Mouse (Mus musculus) urinary bladder, adult 18-20 months (tissue): ENCODE measurements at regions not wholly inside any gene's neighbourhood (a gene's known extent, or its start where the extent isn't known, plus 50 kb on each side); places are given as distances from the start of the nearest gene placed in this dataset.
A peak's percentile ranks its signal among the peaks of the same experiment; 100 is the strongest.

ENCODE experiments used
- DNase-seq, 2 experiments: peaks; one replicate each; pipeline ENCODE4 v3.0.0; 2022; ENCODE audit warnings: low spot score in 2 of 2, mixed read lengths in 2 of 2

- DNase-seq, result no peak
These were observed 266.8 kb downstream of the Tns1 start for GRCm38 (mm10) chr1:73857497-73857896.

- DNase-seq, result no peak
These were observed 267.4 kb downstream of the Tns1 start for GRCm38 (mm10) chr1:73856811-73857210.

- no peak for DNase-seq
These were observed 268.9 kb downstream of the Tns1 start for GRCm38 (mm10) chr1:73855306-73855705.

GRCm38 (mm10) chr1:73853851-73854250 is 270.4 kb downstream of the Tns1 start:
- DNase-seq, result no peak

- no peak for DNase-seq
These were observed 273.9 kb downstream of the Tns1 start for GRCm38 (mm10) chr1:73850173-73851014.

- DNase-seq, result no peak
These were observed 275.9 kb downstream of the Tns1 start for GRCm38 (mm10) chr1:73848370-73848769.

- DNase-seq, result no peak
These were observed 277.1 kb downstream of the Tns1 start for GRCm38 (mm10) chr1:73847126-73847525.

GRCm38 (mm10) chr1:73845115-73845514 is 279.1 kb downstream of the Tns1 start:
- no peak for DNase-seq

GRCm38 (mm10) chr1:73844574-73844973 is 279.7 kb downstream of the Tns1 start:
- no peak for DNase-seq

GRCm38 (mm10) chr1:73839351-73839750 is 284.9 kb downstream of the Tns1 start:
- DNase-seq, result no peak

- DNase-seq, result no peak
These were observed 287.6 kb downstream of the Tns1 start for GRCm38 (mm10) chr1:73836680-73837079.

GRCm38 (mm10) chr1:73834566-73834965 is 289.7 kb downstream of the Tns1 start:
- DNase-seq, result no peak

- no peak for DNase-seq
These were observed 293.6 kb downstream of the Tns1 start for GRCm38 (mm10) chr1:73830486-73831132.

- no peak for DNase-seq
These were observed 295.3 kb downstream of the Tns1 start for GRCm38 (mm10) chr1:73828996-73829395.

GRCm38 (mm10) chr1:73826243-73826930 is 297.9 kb downstream of the Tns1 start:
- DNase-seq, result peak; percentile 69 to 81

- no peak for DNase-seq
These were observed 299.7 kb downstream of the Tns1 start for GRCm38 (mm10) chr1:73824406-73825184.

GRCm38 (mm10) chr1:73823726-73824125 is 300.5 kb downstream of the Tns1 start:
- DNase-seq, result no peak

- DNase-seq, result no peak
These were observed 301.6 kb downstream of the Tns1 start for GRCm38 (mm10) chr1:73822616-73823015.

GRCm38 (mm10) chr1:73820701-73821100 is 303.5 kb downstream of the Tns1 start:
- no peak for DNase-seq

GRCm38 (mm10) chr1:73807206-73807605 is 317.0 kb downstream of the Tns1 start:
- DNase-seq, result no peak

GRCm38 (mm10) chr1:73805156-73805555 is 319.1 kb downstream of the Tns1 start:
- no peak for DNase-seq

- no peak for DNase-seq
These were observed 324.3 kb downstream of the Tns1 start for GRCm38 (mm10) chr1:73799996-73800395.
